Mouse (Mus musculus) intestine, embryonic 16.5 days (tissue): ENCODE measurements at regions not wholly inside any gene's neighbourhood (a gene's known extent, or its start where the extent isn't known, plus 50 kb on each side); places are given as distances from the start of the nearest gene placed in this dataset.

Source experiments
- ATAC-seq: fragments of 200-750 bp; cut with Nextera tagmentation; 2 replicates; pipeline ENCODE4 v1.8.0; 2017; ENCODE audit warnings: moderate TSS enrichment, moderate library complexity
- H3K27ac ChIP-seq: fragments of 300-500 bp; sonication (generic); 2 replicates; pipeline ENCODE4 v1.5.1; 2014; ENCODE audit warnings: mild to moderate bottlenecking, low read length
- H3K27me3 ChIP-seq: fragments of 300-500 bp; sonication (generic); replicated peaks from 2 replicates; pipeline ENCODE4 v1.6.1; 2014; ENCODE audit warnings: low read length, control low read depth, mixed read lengths; ENCODE audit not compliant: control insufficient read depth, insufficient read depth
- H3K36me3 ChIP-seq: fragments of 300-500 bp; sonication (generic); 2 replicates; pipeline ENCODE4 v1.6.1; 2014; ENCODE audit warnings: low read length, control low read depth; ENCODE audit not compliant: control insufficient read depth, insufficient read depth
- H3K4me1 ChIP-seq: fragments of 300-500 bp; sonication (generic); 2 replicates; pipeline ENCODE4 v1.6.1; 2014; ENCODE audit warnings: low read length, control low read depth, mixed read lengths; ENCODE audit not compliant: control insufficient read depth, insufficient read depth
- H3K4me2 ChIP-seq: fragments of 300-500 bp; sonication (generic); 2 replicates; pipeline ENCODE4 v1.6.1; 2014; ENCODE audit warnings: low read depth, low read length, control low read depth
- H3K4me3 ChIP-seq: fragments of 300-500 bp; sonication (generic); 2 replicates; pipeline ENCODE4 v1.5.1; 2014; ENCODE audit warnings: mild to moderate bottlenecking, low read length
- H3K9ac ChIP-seq: fragments of 300-500 bp; sonication (generic); 2 replicates; pipeline ENCODE4 v1.6.1; 2014; ENCODE audit warnings: low read depth, low read length
- H3K9me3 ChIP-seq: fragments of 300-500 bp; sonication (generic); 2 replicates; pipeline ENCODE4 v1.6.1; 2016; ENCODE audit warnings: low read length, control low read depth; ENCODE audit not compliant: control insufficient read depth
- WGBS: fragments of 180-500 bp; shearing (Covaris S2); extraction: QIAGEN DNeasy Blood & Tissue Kit; methylation state at CpG from one replicate; pipeline ENCODE4 v1.1.7; 2014; 5-methylcytosine and 5-hydroxymethylcytosine counted together

DNA sequence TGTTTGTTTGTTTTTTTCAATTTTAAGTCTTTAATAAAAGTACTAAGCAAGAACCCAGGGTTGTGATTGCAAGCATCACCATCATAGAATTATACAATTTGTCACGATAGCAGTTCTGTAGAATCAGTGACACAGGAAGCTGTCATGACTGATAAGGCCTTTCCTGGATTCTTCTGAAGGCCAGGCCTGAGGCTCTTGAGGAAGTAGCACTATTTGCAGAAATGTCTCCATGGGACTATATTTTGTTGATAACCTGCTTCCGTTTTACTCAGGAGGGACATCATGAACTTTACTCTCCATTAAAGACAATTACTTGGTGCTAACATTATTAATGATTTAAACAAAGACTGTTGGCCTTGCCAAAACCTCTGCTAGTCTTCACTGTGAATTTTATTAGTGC is 708.7 kb upstream of the Gje1 start:
- Histone ChIP-seq H3K9ac (no peak overlapping the region), H3K27me3 (no peaks in the 10 kb centered on the region), H3K9me3 (no peaks in the 10 kb centered on the region), H3K4me3 (no peak overlapping the region), H3K27ac (no peak overlapping the region), H3K36me3 (no peaks in the 10 kb centered on the region), H3K4me2 (no peak overlapping the region), H3K4me1 (no peaks in the 10 kb centered on the region)
- ATAC-seq, result no peak
- 65% methylated on average over 2 of the region's 2 CpGs for WGBS

- ATAC-seq, result no peak
- WGBS, result 47% methylated on average over 2 of the region's 2 CpGs
- no peak overlapping the region for H3K4me3 ChIP-seq
Observed at GRCm38 (mm10) chr10:15406211-15406610, 688.2 kb upstream of the Gje1 start.

DNA sequence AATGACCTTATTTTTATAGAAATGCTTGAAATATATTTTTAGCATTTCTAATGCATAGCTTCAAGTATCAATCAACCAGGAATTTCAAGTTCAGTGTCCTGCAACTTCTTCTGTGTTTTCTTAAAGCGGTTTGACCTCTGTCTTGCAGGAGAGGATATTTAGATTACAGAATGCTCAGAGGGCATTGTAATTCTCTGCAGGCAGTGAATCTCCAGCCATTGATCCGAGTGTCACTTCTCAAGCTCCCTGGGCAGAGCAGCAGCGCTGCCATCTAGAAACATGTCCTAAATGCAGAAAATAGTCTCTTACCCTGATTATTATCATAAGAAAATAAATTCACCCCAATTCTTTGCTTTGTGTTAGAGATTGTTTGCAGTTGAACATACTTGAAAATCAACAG is 687.7 kb upstream of the Gje1 start:
- WGBS, result 30% methylated on average over 3 of the region's 3 CpGs
- no peaks in the 10 kb centered on the region for H3K36me3 ChIP-seq
- no peak overlapping the region for H3K9ac ChIP-seq
- H3K9me3 ChIP-seq, result no peaks in the 10 kb centered on the region
- H3K27ac ChIP-seq, result no peak overlapping the region
- ATAC-seq, result no peak
- H3K4me1 ChIP-seq, result no peaks in the 10 kb centered on the region
- H3K27me3 ChIP-seq, result no peaks in the 10 kb centered on the region
- no peak overlapping the region for H3K4me3 ChIP-seq
- no peak overlapping the region for H3K4me2 ChIP-seq

More at GRCm38 (mm10) chr10:15406211-15406610, 688.2 kb upstream of the Gje1 start:
- Histone ChIP-seq H3K4me2 (no peak overlapping the region), H3K9ac (no peak overlapping the region), H3K9me3 (no peaks in the 10 kb centered on the region), H3K27me3 (no peaks in the 10 kb centered on the region), H3K27ac (no peak overlapping the region), H3K36me3 (no peaks in the 10 kb centered on the region), H3K4me1 (no peaks in the 10 kb centered on the region)

- ATAC-seq, result no peak
- Histone ChIP-seq H3K4me3 (no peak overlapping the region), H3K36me3 (no peaks in the 10 kb centered on the region), H3K9me3 (no peaks in the 10 kb centered on the region), H3K4me1 (no peaks in the 10 kb centered on the region), H3K9ac (no peak overlapping the region), H3K27ac (no peak overlapping the region), H3K27me3 (no peaks in the 10 kb centered on the region), H3K4me2 (no peak overlapping the region)
Observed at GRCm38 (mm10) chr10:15399964-15400363, 682.0 kb upstream of the Gje1 start.

- H3K9ac ChIP-seq, result no peak overlapping the region
- no peak overlapping the region for H3K4me2 ChIP-seq
- no peaks in the 10 kb centered on the region for H3K27me3 ChIP-seq
- ATAC-seq, result no peak
- H3K36me3 ChIP-seq, result no peaks in the 10 kb centered on the region
- H3K4me1 ChIP-seq, result no peaks in the 10 kb centered on the region
- no peaks in the 10 kb centered on the region for H3K9me3 ChIP-seq
- WGBS, result 33% methylated on average over 1 of the region's 1 CpGs
- no peak overlapping the region for H3K4me3 ChIP-seq
- H3K27ac ChIP-seq, result no peak overlapping the region
Observed at GRCm38 (mm10) chr10:15397114-15397513, 679.1 kb upstream of the Gje1 start.

- no peak overlapping the region for H3K9ac ChIP-seq
- no peak overlapping the region for H3K4me2 ChIP-seq
- 69% methylated on average over 2 of the region's 2 CpGs for WGBS
- H3K27ac ChIP-seq, result no peak overlapping the region
- H3K36me3 ChIP-seq, result no peaks in the 10 kb centered on the region
- no peaks in the 10 kb centered on the region for H3K9me3 ChIP-seq
- H3K4me3 ChIP-seq, result no peak overlapping the region
- ATAC-seq, result no peak
- no peaks in the 10 kb centered on the region for H3K27me3 ChIP-seq
- no peaks in the 10 kb centered on the region for H3K4me1 ChIP-seq
Observed at GRCm38 (mm10) chr10:15395295-15395694, 677.3 kb upstream of the Gje1 start.

DNA sequence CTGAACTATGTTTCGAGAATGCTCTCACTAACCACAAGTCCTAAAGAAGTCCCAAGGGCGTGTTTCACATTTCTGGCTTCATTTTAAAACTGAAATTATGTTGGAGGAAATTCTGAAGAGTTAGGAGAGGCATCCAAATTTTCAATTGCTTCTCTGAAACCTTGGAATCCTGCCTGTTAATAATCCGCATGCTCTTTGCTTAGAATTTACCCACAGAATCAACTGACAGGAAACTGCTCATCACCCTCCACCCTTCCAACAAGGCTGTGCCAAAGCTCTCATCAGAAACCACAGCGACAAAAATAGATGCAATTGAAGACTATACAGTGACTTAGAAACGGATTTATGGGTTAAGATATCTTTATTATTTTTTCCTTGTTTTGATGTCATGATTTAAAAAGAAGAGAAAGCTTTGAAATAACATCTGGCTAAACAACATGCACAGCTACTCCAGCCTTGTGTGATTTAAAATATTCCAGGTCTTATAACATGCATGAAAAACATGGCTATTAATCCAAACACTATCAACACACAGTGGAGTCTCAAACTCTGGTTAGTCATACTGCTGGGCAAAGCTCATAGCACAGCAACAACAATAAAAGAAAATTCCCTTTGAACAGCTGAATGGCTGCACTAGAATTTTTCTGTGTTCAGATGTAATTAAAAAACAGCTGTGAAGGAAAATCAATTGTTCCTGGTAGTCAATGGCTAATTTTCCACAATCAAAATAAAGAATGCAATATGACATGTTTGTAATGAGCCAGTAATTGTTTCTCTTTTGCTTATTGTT is 674.2 kb upstream of the Gje1 start:
- H3K27ac ChIP-seq, result no peak overlapping the region
- H3K9me3 ChIP-seq, result no peaks in the 10 kb centered on the region

GRCm38 (mm10) chr10:15373571-15373970 is 655.6 kb upstream of the Gje1 start:
- no peak for ATAC-seq
- Histone ChIP-seq H3K4me3 (no peak overlapping the region), H3K4me2 (no peak overlapping the region), H3K9me3 (no peaks in the 10 kb centered on the region), H3K9ac (no peak overlapping the region), H3K36me3 (no peaks in the 10 kb centered on the region), H3K27me3 (no peaks in the 10 kb centered on the region), H3K27ac (no peak overlapping the region), H3K4me1 (no peaks in the 10 kb centered on the region)
- WGBS, result 86% methylated on average over 3 of the region's 3 CpGs

More for the DNA sequence above, 674.2 kb upstream of the Gje1 start:
- Histone ChIP-seq H3K9ac (no peak overlapping the region), H3K4me1 (no peaks in the 10 kb centered on the region), H3K27me3 (no peaks in the 10 kb centered on the region), H3K36me3 (no peaks in the 10 kb centered on the region), H3K4me3 (no peak overlapping the region), H3K4me2 (no peak overlapping the region)
- 46% methylated on average over 5 of the region's 5 CpGs for WGBS
- no peak for ATAC-seq
